Mouse (Mus musculus) brown adipose tissue, adult 24 weeks (tissue): ENCODE data around the gene Fxyd4. TPM values are rescaled to one million over a fixed set of nuclear protein-coding genes. Genes with fewer than 3 reads are reported as not detected.

Source experiments
- H3K27ac ChIP-seq: fragments of 200-500 bp; replicated peaks from 2 replicates; pipeline ENCODE4 v1.5.1; 2012; ENCODE audit warnings: low read depth, mild to moderate bottlenecking, low read length
- H3K4me1 ChIP-seq: fragments of 200-500 bp; 2 replicates; pipeline ENCODE4 v1.6.1; 2012; ENCODE audit warnings: low read length, mixed read lengths; ENCODE audit not compliant: control insufficient read depth, insufficient read depth, insufficient read length
- H3K4me3 ChIP-seq: fragments of 200-500 bp; 2 replicates; pipeline ENCODE4 v1.5.1; 2012; ENCODE audit warnings: low read depth, mild to moderate bottlenecking, low read length, moderate library complexity; ENCODE audit not compliant: insufficient read depth
- polyA plus RNA-seq: library from polyadenylated mRNA; stranded (reverse); fragments of >200 nt; gene quantifications from 2 replicates; pipeline ENCODE4 v1.2.4, GENCODE M21; 2012; ENCODE audit not compliant: missing spikeins, insufficient read depth, insufficient read length

Gene Fxyd4
- polyA plus RNA-seq, 1 experiment: not detected

- Histone ChIP-seq H3K4me1 (peaks cover 13% of the 10 kb centered on the region; the same call in 1 of the 2 replicates), H3K4me3 (peak overlapping the region; percentile 82), H3K27ac (peak overlapping the region; percentile 93)
These were observed 30.8 kb downstream of the Fxyd4 start for GRCm38 (mm10) chr6:117906590-117907271.

DNA sequence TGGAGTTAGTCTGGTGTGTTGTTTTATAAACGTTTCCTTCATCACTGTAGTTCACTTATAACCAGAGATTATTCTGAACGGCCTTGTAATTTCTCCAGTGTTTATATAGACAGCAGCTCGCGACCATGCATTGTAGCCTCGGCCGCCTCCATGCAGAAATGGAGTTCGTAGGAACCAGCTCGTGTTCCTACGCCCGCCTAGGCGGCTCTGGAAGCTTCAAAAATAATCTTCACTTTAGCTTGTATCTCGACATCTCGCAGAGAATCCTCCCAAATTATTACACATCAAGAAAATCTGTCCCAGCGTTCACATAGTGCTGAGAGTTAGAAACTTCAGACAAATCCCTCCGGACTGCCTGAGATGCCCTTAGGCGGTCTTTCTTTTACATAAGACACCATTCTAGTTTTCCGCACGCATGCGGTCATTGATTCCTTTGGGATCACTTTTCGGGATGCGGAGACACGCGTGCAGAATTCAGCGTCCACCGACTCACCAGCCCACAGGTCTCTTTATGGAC, 31.4 kb downstream of the Fxyd4 start:
- H3K4me3 ChIP-seq: peak overlapping the region; percentile 74
- peaks cover 13% of the 10 kb centered on the region; the same call in 1 of the 2 replicates for H3K4me1 ChIP-seq
- peak overlapping the region; percentile 81 for H3K27ac ChIP-seq

GRCm38 (mm10) chr6:117905260-117905930, 32.1 kb downstream of the Fxyd4 start:
- H3K27ac ChIP-seq: peak overlapping the region; percentile 81
- peaks cover 13% of the 10 kb centered on the region; the same call in 1 of the 2 replicates for H3K4me1 ChIP-seq
- H3K4me3 ChIP-seq: peak overlapping the region; percentile 74

DNA sequence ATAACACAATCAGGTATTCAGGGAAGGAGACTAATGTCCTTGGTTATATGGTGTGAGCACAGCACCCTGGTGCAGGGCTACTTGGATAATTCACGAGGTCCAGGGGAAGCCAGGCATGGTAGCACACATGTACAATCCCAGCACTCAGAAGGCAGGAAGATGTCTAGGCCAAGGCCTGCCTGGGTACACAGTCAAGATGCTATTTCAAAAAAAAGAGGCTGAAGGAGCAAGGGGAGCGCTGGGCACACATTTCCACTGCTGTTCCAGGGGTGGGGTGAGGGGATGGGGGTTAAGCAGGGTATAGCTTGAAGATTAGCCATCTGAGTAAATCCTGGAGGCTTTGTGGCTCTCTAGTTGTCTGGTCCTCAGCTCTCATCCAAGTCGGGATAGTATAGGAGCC, 33.7 kb downstream of the Fxyd4 start:
- Histone ChIP-seq H3K4me3 (no peak overlapping the region), H3K4me1 (peaks cover 6% of the 10 kb centered on the region; the same call in 1 of the 2 replicates), H3K27ac (no peak overlapping the region)

DNA sequence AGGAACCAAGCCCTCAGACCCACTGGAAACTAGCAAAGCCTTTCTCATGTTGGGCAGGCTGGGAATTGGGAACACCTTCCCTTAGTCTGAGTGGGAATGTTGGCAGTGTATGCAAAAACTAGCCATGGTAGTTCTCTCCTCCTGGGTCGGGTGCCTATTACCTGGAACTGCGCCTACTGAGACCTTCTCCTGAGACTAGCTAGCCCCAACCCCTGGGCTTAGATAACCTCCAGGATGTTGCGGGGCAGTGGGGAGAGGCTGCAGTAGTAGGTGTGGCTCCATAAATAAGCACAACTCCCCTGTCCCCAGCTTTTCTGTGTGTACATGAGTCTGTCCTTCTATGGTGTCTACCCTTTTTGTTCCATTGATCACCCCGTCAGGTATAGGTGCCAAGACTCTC, 34.9 kb downstream of the Fxyd4 start:
- Histone ChIP-seq H3K27ac (no peak overlapping the region), H3K4me1 (peaks cover 5% of the 10 kb centered on the region; the same call in 1 of the 2 replicates), H3K4me3 (no peak overlapping the region)

- peaks cover 5% of the 10 kb centered on the region; the same call in 1 of the 2 replicates for H3K4me1 ChIP-seq
- no peak overlapping the region for H3K27ac ChIP-seq
- no peak overlapping the region for H3K4me3 ChIP-seq
These were observed 35.7 kb downstream of the Fxyd4 start for GRCm38 (mm10) chr6:117901510-117902402.

DNA sequence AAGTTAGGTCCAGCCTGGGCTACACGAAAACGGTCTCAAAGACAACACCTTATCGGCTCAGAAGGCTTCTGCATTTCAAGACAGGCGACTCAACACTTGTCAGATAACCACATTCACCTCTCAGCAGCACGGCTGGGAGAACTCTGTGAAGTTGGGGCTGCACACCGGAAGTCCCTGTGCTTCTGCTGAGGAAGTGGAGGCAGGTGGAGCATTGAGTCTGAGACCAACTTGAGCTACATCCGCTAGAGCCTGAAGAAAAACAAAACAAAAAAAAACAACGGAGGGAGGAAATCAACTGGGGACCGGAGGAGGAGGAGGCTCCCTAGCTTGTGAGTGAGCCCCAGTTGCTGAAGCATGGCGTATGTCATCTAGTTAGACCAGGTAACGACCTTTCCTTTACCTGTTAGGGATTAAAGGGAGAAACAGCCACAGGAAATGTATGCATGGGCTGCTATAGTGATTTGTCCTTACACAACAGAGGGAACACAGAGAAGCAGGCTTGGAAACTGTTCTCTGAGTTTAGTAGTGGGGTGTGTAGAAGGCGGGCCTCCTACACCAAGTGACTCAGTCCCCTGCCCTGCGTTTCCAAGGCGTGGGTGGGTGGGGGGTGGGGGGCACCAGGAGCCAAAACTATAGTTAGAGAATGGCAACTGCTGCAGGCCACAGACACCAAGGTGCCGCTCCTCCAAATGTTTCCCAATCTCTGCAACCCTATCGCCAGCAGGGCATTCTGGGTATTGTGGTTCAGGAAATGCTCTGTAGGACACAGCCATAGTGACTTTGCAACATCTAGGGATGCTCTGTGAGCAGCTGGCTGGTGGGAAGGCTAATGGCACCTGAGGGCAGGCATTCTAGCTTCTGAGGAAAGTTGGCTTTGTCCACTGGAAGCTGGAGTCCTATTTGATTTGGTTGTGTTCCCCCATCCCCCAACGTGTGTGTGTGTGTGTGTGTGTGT, 37.1 kb downstream of the Fxyd4 start, which contains the start of gene Hnrnpf:
Gene Hnrnpf (plus strand): TSS at position 199 of the 955 bp plus-strand sequence.
- no peak within 1 kb of the TSS for H3K27ac ChIP-seq
- no peak within 1 kb of the TSS for H3K4me3 ChIP-seq
- H3K4me1 ChIP-seq: peaks cover 3% of the 10 kb centered on the region; the same call in 1 of the 2 replicates

- Histone ChIP-seq H3K27ac (no peak overlapping the region), H3K4me1 (no peaks in the 10 kb centered on the region), H3K4me3 (no peak overlapping the region)
These were observed 39.7 kb downstream of the Fxyd4 start for GRCm38 (mm10) chr6:117897800-117898199.

- H3K27ac ChIP-seq: no peak overlapping the region
- no peak overlapping the region for H3K4me3 ChIP-seq
- H3K4me1 ChIP-seq: no peaks in the 10 kb centered on the region; the same call in none of the 2 replicates
These were observed 44.1 kb downstream of the Fxyd4 start for GRCm38 (mm10) chr6:117893435-117893834.

- peak overlapping the region; percentile 20; the same call in 1 of the 2 replicates for H3K27ac ChIP-seq
- H3K4me1 ChIP-seq: no peaks in the 10 kb centered on the region; the same call in none of the 2 replicates
- no peak overlapping the region for H3K4me3 ChIP-seq
These were observed 45.1 kb downstream of the Fxyd4 start for GRCm38 (mm10) chr6:117892386-117892785.

DNA sequence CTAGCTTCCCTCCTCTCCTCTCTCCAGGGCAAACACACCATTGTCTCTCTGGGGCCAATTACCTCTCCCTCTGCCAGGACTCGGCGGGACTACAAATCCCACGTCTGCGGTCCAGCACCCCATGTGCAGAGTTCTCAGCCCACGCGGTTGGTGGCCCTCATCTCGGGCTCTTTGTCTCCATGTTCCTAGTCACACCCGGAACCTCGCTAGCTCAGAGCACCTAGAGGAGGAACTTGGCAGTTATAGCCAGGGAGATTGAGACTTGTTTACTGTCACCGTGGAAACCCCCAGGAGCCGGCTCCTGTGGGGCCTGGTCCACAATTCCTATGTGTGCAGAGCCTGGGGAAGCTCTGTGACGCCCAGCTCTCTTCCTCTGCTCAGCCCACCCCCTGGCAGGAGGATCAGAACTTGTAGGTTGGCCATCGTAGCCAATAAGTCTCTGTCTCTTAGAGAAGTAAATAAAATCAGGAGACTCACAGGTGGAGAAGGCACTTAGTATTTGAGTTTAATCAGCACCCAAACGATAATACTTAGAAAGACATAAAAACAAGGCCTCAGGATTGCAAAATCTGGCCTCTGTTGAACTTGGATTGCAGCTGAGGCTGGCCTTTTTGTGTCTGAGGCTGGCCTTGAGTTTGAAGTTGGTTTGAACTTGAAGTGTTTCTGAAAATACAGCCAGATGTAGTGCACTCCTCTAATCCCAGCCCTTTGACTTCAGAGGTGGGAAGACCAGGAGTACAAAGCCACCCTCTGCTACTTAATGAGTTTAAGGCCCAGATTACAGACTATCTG, 45.9 kb downstream of the Fxyd4 start:
- Histone ChIP-seq H3K27ac (peak overlapping the region; percentile 38), H3K4me3 (no peak overlapping the region)

DNA sequence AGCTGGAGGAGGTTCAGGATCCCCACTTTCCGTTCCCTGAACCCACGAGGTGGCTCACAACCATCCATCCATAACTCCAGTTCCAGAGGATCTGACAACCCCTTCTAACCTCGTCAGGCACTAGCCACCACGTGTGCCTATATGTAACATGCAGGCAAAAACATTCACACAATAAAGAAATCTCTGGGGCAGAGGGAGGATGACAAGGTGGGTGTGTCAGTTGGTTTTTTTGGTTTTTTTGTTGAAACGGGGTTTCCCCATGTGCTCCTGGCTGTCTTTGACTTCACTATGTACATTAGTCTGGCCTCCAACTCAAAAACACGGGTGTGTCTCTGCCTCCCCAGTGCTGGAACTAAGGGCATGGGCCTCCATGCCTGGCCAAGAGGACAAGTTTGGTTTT, 47.2 kb downstream of the Fxyd4 start:
- Histone ChIP-seq H3K27ac (no peak overlapping the region), H3K4me3 (no peak overlapping the region), H3K4me1 (no peaks in the 10 kb centered on the region; the same call in none of the 2 replicates)

More for the DNA sequence above, 45.9 kb downstream of the Fxyd4 start:
- no peaks in the 10 kb centered on the region; the same call in none of the 2 replicates for H3K4me1 ChIP-seq

GRCm38 (mm10) chr6:117888642-117889096, 48.8 kb downstream of the Fxyd4 start:
- no peaks in the 10 kb centered on the region; the same call in none of the 2 replicates for H3K4me1 ChIP-seq
- H3K4me3 ChIP-seq: no peak overlapping the region
- H3K27ac ChIP-seq: no peak overlapping the region
